Mouse (Mus musculus) 416B (cell line): ENCODE data around the gene Nr2c2.
"Not testable (repeated sequence)": the region's sequence is repeated elsewhere in the genome, so short reads cannot be mapped to it uniquely, and the experiment has no call there.

Source experiments
- DNase-seq: peaks from one replicate; pipeline ENCODE4 v3.0.0; 2011; ENCODE audit warnings: low read depth

The Nr2c2 gene

GRCm38 (mm10) chr6:92091130-92091591 lies at the start of gene Nr2c2:
Gene Nr2c2, plus strand, starts transcription at chr6:92091390.
- peak; percentile 74 for DNase-seq

- DNase-seq: no peak
Measured at GRCm38 (mm10) chr6:92042055-92042454, 49.1 kb upstream of the Nr2c2 start.

- DNase-seq: no peak
Measured at GRCm38 (mm10) chr6:92042850-92043249, 48.3 kb upstream of the Nr2c2 start.

- peak; percentile 27 for DNase-seq
Measured at GRCm38 (mm10) chr6:92057768-92058167, 33.4 kb upstream of the Nr2c2 start.

GRCm38 (mm10) chr6:92061725-92062124 lies 29.5 kb upstream of the Nr2c2 start:
- DNase-seq: no peak

- DNase-seq: peak; percentile 79
Measured at GRCm38 (mm10) chr6:92063452-92063851, 27.7 kb upstream of the Nr2c2 start.

- DNase-seq: no peak
Measured at GRCm38 (mm10) chr6:92064101-92064500, 27.1 kb upstream of the Nr2c2 start.

GRCm38 (mm10) chr6:92065721-92066496 lies 25.3 kb upstream of the Nr2c2 start:
- DNase-seq: peak; percentile 67

GRCm38 (mm10) chr6:92067146-92067790 lies 23.9 kb upstream of the Nr2c2 start:
- DNase-seq: peak; percentile 77

- no peak for DNase-seq
Measured at GRCm38 (mm10) chr6:92071121-92071839, 19.9 kb upstream of the Nr2c2 start.

GRCm38 (mm10) chr6:92080730-92081129 lies 10.5 kb upstream of the Nr2c2 start:
- no peak for DNase-seq

GRCm38 (mm10) chr6:92082756-92083155 lies 8.4 kb upstream of the Nr2c2 start:
- no peak for DNase-seq

GRCm38 (mm10) chr6:92084932-92085331 lies 6.3 kb upstream of the Nr2c2 start:
- no peak for DNase-seq

GRCm38 (mm10) chr6:92089141-92089540 lies 2.0 kb upstream of the Nr2c2 start:
- not testable (repeated sequence) for DNase-seq

GRCm38 (mm10) chr6:92089982-92090381 lies 1.2 kb upstream of the Nr2c2 start:
- DNase-seq: no peak

GRCm38 (mm10) chr6:92090497-92090896 lies 693 bp upstream of the Nr2c2 start:
- peak; percentile 46 for DNase-seq

GRCm38 (mm10) chr6:92091767-92092489 lies 738 bp downstream of the Nr2c2 start:
- DNase-seq: peak; percentile 99

- DNase-seq: no peak
Measured at GRCm38 (mm10) chr6:92092737-92093136, 1.5 kb downstream of the Nr2c2 start.

GRCm38 (mm10) chr6:92093869-92094268 lies 2.7 kb downstream of the Nr2c2 start:
- DNase-seq: no peak

GRCm38 (mm10) chr6:92100679-92101360 lies 9.6 kb downstream of the Nr2c2 start:
- peak; percentile 71 for DNase-seq

GRCm38 (mm10) chr6:92124547-92124946 lies 33.4 kb downstream of the Nr2c2 start:
- DNase-seq: peak; percentile 46
